Mouse (Mus musculus) olfactory bulb, adult 2 months (tissue): ENCODE measurements around the gene Olfr370.

Experiments used
- CTCF ChIP-seq: fragments of 200-500 bp; IDR thresholded peaks from 2 replicates; pipeline ENCODE4 v1.5.1; 2012; ENCODE audit warnings: low read depth, mild to moderate bottlenecking, low read length, moderate library complexity; ENCODE audit not compliant: insufficient read depth
- POLR2A ChIP-seq: fragments of 200-500 bp; IDR thresholded peaks from 2 replicates; pipeline ENCODE4 v1.6.1; 2012; ENCODE audit warnings: mild to moderate bottlenecking, low read depth, low read length, moderate library complexity; ENCODE audit not compliant: insufficient read depth

GRCm38 (mm10) chr8:83563246-83563645, 27.7 kb downstream of the Olfr370 start:
- TF ChIP-seq POLR2A (no peak), CTCF (no peak)
